Mouse (Mus musculus) liver, embryonic 16.5 days (tissue): ENCODE measurements around the gene Tldc2. TPM values are rescaled to one million over a fixed set of nuclear protein-coding genes. Genes with fewer than 3 reads are reported as not detected.

ENCODE experiments used
- ATAC-seq: fragments of 200-750 bp; cut with Nextera tagmentation; 2 replicates; pipeline ENCODE4 v1.8.0; 2017; ENCODE audit warnings: low read depth, mild to moderate bottlenecking, moderate number of reproducible peaks, moderate library complexity
- H3K27ac ChIP-seq: fragments of 300-500 bp; sonication (generic); 2 replicates; pipeline ENCODE4 v1.5.1; 2014; ENCODE audit warnings: mild to moderate bottlenecking, low read length
- H3K27me3 ChIP-seq: fragments of 300-500 bp; sonication (generic); 2 replicates; pipeline ENCODE4 v1.6.1; 2014; ENCODE audit warnings: low read depth, low read length, mixed read lengths; ENCODE audit not compliant: control insufficient read depth, insufficient read depth
- H3K36me3 ChIP-seq: fragments of 300-500 bp; sonication (generic); 2 replicates; pipeline ENCODE4 v1.6.1; 2014; ENCODE audit warnings: mild to moderate bottlenecking; ENCODE audit not compliant: control insufficient read depth, insufficient read depth
- H3K4me1 ChIP-seq: fragments of 300-500 bp; sonication (generic); 2 replicates; pipeline ENCODE4 v1.6.1; 2014; ENCODE audit warnings: low read depth, low read length, mixed read lengths; ENCODE audit not compliant: control insufficient read depth
- H3K4me2 ChIP-seq: fragments of 300-500 bp; sonication (generic); 2 replicates; pipeline ENCODE4 v1.6.1; 2014; ENCODE audit warnings: low read depth, low read length, mixed read lengths
- H3K4me3 ChIP-seq: fragments of 300-500 bp; sonication (generic); 2 replicates; pipeline ENCODE4 v1.5.1; 2014; ENCODE audit warnings: low read depth, mild to moderate bottlenecking, low read length
- H3K9ac ChIP-seq: fragments of 300-500 bp; sonication (generic); 2 replicates; pipeline ENCODE4 v1.6.1; 2014; ENCODE audit warnings: low read depth, low read length
- H3K9me3 ChIP-seq: fragments of 300-500 bp; sonication (generic); replicated peaks from 2 replicates; pipeline ENCODE4 v1.6.1; 2016; ENCODE audit warnings: low read length; ENCODE audit not compliant: control insufficient read depth
- WGBS: fragments of 180-500 bp; shearing (Covaris S2); extraction: QIAGEN DNeasy Blood & Tissue Kit; methylation state at CpG from one replicate; pipeline ENCODE4 v1.1.7; 2014; ENCODE audit not compliant: insufficient replicate concordance; 5-methylcytosine and 5-hydroxymethylcytosine counted together
- polyA plus RNA-seq: library from polyadenylated mRNA; unstranded; fragments of >200 nt; fragmentation: Nextera tagmentation; extraction: Ambion mirVana; gene quantifications from 2 replicates; pipeline ENCODE4 v1.2.1, GENCODE M21; 2015

Tldc2 gene
- polyA plus RNA-seq, 1 experiment from 2014 or later = not detected

DNA sequence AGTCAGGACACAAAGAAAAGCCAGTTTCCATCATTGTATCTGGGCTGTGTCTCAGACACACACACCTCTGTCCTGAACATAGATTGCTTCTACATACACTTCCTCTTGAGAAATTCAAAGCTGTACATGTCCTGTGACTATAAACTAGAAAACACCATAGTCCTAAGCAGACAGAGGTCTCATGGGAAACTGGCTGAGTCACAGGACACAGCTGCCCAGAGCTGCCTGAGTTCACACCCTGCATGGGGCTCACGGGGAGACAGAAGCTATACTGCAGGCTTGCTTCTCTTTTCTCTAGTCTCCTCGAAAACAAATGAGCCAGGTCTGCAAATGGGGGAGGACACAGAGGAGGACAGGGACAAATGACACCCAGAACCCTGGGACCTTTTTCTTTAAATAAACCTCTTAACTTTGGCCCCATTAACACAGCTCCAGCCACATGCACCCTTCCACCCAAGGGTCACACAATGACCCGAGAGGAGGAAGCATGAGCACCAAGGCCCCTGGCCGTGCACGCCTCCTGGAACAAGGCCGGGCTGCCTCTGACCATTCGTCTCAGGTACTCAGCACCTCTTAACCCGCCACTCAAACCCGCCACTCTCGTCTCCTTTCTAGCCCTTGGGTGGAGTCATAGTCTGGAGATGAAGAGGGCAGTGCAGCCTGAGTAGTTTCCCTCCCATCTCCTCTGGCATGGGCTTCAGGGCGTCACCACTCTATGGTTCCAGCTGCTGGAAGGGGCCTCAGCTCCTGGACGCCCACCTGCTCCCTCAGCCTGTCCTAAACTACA lies 12.9 kb downstream of the Tldc2 start:
- no peak for ATAC-seq
- Histone ChIP-seq H3K9ac (no peak overlapping the region), H3K27me3 (no peaks in the 10 kb centered on the region), H3K27ac (no peak overlapping the region), H3K4me3 (no peak overlapping the region), H3K9me3 (no peaks in the 10 kb centered on the region), H3K4me1 (no peaks in the 10 kb centered on the region), H3K36me3 (peaks cover 5% of the 10 kb centered on the region; the same call in 1 of the 2 replicates), H3K4me2 (no peak overlapping the region)
- WGBS = 71% methylated on average over 12 of the region's 12 CpGs

DNA sequence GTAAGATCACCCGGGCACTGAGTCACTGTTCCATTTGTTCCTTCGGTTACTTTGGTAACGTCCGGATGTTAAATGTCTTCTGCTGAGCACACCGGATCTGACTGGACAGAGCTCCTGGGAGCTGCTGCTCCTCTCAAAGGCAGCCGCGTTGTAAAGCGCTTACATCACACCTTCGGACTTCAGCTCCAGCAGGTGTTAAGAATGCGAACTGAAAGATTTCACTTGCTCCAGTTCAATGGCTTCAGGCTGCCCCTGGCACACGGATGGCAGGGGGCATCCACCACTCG lies 13.4 kb downstream of the Tldc2 start:
- H3K9me3 ChIP-seq = no peaks in the 10 kb centered on the region
- 86% methylated on average over 12 of the region's 12 CpGs for WGBS
- no peaks in the 10 kb centered on the region for H3K4me1 ChIP-seq
- no peaks in the 10 kb centered on the region for H3K27me3 ChIP-seq
- no peak overlapping the region for H3K9ac ChIP-seq
- no peak overlapping the region for H3K4me2 ChIP-seq
- no peak for ATAC-seq
- peaks cover 5% of the 10 kb centered on the region; the same call in 1 of the 2 replicates for H3K36me3 ChIP-seq
- no peak overlapping the region for H3K4me3 ChIP-seq
- H3K27ac ChIP-seq = no peak overlapping the region

DNA sequence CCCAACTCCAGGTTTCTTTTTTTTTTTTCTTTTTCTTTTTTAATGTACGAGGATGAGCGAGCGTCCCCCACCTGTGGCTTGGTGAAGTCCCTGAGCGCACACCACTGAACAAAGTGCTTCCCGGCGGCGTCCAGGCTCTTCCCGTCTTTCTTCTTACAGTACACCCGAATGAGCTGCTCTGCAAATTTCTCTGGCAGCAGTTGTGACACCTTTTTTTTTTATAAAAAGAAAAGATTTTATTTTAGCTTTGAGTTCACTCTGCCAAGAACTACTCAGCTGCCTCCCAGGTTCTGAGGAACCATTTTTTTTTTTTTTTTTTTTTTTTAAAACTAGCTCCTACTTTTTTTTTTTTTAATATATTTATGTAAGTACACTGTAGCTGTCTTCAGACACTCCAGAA lies 14.8 kb downstream of the Tldc2 start:
- no peak overlapping the region for H3K9ac ChIP-seq
- H3K27me3 ChIP-seq = no peaks in the 10 kb centered on the region
- ATAC-seq = no peak
- H3K4me2 ChIP-seq = no peak overlapping the region
- no peaks in the 10 kb centered on the region for H3K4me1 ChIP-seq
- WGBS = 87% methylated on average over 9 of the region's 9 CpGs
- no peak overlapping the region for H3K4me3 ChIP-seq
- peaks cover 5% of the 10 kb centered on the region; the same call in 1 of the 2 replicates for H3K36me3 ChIP-seq
- H3K27ac ChIP-seq = no peak overlapping the region
- H3K9me3 ChIP-seq = no peaks in the 10 kb centered on the region

DNA sequence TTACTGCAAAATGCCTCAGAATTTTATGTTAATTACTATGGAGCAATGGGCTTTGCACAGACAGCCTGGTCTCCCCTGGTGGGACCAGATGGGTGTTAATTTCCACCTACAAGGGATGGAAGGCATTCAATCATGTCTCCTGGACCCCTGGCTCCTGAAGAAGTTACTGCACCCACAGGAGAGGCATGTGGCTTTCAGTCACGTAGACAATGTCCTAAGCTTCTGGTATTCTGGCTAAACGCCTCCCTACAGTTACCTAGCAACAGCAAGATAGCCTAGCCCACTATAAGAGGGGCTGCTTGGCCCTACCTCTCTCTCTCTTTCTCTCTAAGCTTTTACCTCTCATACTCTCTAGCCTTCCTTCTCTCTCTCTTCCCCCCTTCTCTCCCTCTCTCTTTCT lies 15.4 kb downstream of the Tldc2 start:
- no peaks in the 10 kb centered on the region for H3K9me3 ChIP-seq
- WGBS = 69% methylated on average over 2 of the region's 2 CpGs
- H3K27ac ChIP-seq = no peak overlapping the region
- no peaks in the 10 kb centered on the region for H3K27me3 ChIP-seq
- no peak overlapping the region for H3K4me2 ChIP-seq
- no peak for ATAC-seq
- H3K36me3 ChIP-seq = peaks cover 5% of the 10 kb centered on the region; the same call in 1 of the 2 replicates
- H3K4me3 ChIP-seq = no peak overlapping the region
- no peaks in the 10 kb centered on the region for H3K4me1 ChIP-seq
- H3K9ac ChIP-seq = no peak overlapping the region

DNA sequence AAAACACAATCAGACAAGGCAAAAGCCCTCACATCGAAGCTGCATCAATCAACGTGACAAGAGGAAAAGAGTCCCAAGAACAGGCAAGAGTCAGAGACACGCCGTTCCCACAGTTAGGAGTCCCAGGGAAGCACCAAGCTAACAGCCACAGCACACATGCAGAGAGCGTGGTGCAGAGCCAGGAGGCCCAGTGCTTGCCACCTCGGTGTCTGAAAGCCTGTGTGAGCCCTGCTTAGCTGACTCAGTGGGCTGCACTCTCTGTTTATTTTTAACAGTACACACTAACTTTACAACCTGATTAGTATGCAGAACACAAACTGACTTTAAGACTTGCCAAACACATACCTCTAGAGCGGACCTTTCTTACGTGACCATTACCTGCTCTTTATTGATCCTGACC lies 17.6 kb downstream of the Tldc2 start:
- no peaks in the 10 kb centered on the region for H3K27me3 ChIP-seq
- ATAC-seq = no peak
- 76% methylated on average over 8 of the region's 8 CpGs for WGBS
- no peaks in the 10 kb centered on the region for H3K4me1 ChIP-seq
- no peak overlapping the region for H3K4me2 ChIP-seq
- no peaks in the 10 kb centered on the region for H3K9me3 ChIP-seq
- no peak overlapping the region for H3K27ac ChIP-seq
- peaks cover 11% of the 10 kb centered on the region; the same call in 1 of the 2 replicates for H3K36me3 ChIP-seq
- no peak overlapping the region for H3K9ac ChIP-seq
- no peak overlapping the region for H3K4me3 ChIP-seq

DNA sequence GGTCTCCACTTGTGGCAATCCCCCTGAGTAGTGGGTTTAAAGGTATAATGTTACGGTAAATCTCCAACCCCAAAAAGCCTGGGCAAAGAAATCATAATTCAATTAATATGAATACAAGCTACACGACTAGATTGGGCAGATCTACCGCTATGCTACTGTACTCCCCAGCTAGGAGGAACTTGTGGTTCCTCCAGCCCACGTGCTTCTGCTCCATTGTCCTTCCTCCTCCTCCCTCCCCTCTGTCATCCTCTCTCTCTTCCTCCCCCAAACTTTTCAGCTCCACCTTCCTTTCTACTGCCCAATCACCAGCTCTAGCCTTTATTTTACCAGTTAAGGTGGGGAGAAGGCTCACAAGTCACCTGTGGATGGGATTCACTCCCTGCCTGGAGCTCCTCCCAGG lies 21.4 kb downstream of the Tldc2 start:
- H3K4me2 ChIP-seq = no peak overlapping the region
- H3K4me1 ChIP-seq = no peaks in the 10 kb centered on the region
- H3K36me3 ChIP-seq = peaks cover 6% of the 10 kb centered on the region; the same call in 1 of the 2 replicates
- H3K4me3 ChIP-seq = no peak overlapping the region
- no peak overlapping the region for H3K9ac ChIP-seq
- no peaks in the 10 kb centered on the region for H3K27me3 ChIP-seq
- no peak overlapping the region for H3K27ac ChIP-seq
- H3K9me3 ChIP-seq = no peaks in the 10 kb centered on the region
- WGBS = 51% methylated on average over 4 of the region's 4 CpGs
- no peak for ATAC-seq

DNA sequence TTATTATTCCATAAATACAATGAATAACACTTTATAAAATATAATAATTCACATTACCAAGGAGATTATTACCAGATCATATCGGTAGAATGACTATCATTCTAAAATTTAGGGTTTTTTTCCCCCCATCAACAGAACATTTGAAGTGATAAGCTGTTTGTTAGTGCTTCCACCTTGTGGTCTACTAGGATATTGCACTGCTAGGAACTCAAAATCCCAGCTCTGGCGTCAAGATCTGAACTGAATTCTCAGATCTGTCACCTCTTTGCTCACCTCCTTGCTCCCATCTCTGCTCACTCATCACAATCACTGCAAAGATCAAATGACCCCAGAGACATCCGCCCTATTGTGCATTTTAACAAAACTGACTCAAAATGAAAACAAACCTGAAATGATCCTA lies 30.1 kb downstream of the Tldc2 start:
- Histone ChIP-seq H3K4me1 (no peaks in the 10 kb centered on the region; the same call in 1 of the 2 replicates), H3K4me2 (no peak overlapping the region), H3K9ac (no peak overlapping the region), H3K4me3 (no peak overlapping the region), H3K36me3 (no peaks in the 10 kb centered on the region; the same call in 1 of the 2 replicates), H3K27ac (no peak overlapping the region), H3K9me3 (no peaks in the 10 kb centered on the region), H3K27me3 (no peaks in the 10 kb centered on the region)
- ATAC-seq = no peak
- 23% methylated on average over 3 of the region's 3 CpGs for whole genome bisulfite sequencing

DNA sequence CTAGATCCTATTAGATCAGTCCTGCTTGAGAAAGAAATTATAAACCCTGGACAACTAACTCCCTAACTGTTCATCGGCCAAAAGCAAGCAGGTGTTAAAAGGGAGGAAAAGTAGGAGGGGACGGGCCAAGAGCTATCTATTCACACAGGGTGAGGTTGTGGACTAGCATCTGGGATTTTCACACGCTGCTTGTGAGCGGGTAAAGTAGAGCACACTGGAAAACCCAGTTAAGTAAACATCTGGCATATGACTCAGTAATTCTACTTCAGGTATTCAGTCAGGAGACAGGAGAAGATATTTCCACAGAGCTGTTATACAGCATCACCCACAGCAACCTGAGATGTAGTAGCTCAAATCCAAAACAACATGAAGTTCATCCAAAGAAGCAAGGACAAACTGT lies 31.7 kb downstream of the Tldc2 start:
- Histone ChIP-seq H3K36me3 (no peaks in the 10 kb centered on the region; the same call in 1 of the 2 replicates), H3K4me2 (no peak overlapping the region), H3K27ac (no peak overlapping the region), H3K4me1 (no peaks in the 10 kb centered on the region; the same call in 1 of the 2 replicates), H3K9ac (no peak overlapping the region), H3K9me3 (no peaks in the 10 kb centered on the region), H3K4me3 (no peak overlapping the region), H3K27me3 (no peaks in the 10 kb centered on the region)
- 76% methylated on average over 4 of the region's 4 CpGs for WGBS
- no peak for ATAC-seq

DNA sequence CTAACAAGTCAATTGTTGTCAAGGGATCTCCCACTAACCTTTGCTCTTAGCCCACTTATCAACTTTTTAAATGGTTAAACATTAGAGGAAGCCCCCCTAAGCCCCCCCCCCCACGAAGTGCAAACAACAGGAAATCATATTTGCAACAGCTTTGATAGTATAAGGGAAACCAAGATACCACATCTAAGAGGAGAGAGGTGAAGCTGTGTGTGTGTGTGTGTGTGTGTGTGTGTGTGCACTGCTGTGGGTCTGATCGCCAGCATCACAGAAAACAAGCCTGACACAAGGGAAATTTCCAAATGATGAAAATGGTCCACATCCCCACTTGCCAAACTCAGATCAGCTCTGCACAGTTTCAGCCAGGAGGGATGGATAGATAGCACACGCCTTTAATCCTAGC lies 32.2 kb downstream of the Tldc2 start:
- Histone ChIP-seq H3K4me1 (no peaks in the 10 kb centered on the region; the same call in 1 of the 2 replicates), H3K27me3 (no peaks in the 10 kb centered on the region)

More for the DNA sequence above, 32.2 kb downstream of the Tldc2 start:
- Histone ChIP-seq H3K4me2 (no peak overlapping the region), H3K9ac (no peak overlapping the region), H3K36me3 (no peaks in the 10 kb centered on the region; the same call in 1 of the 2 replicates), H3K27ac (no peak overlapping the region), H3K9me3 (no peaks in the 10 kb centered on the region), H3K4me3 (no peak overlapping the region)
- WGBS = 40% methylated on average over 3 of the region's 3 CpGs
- ATAC-seq = no peak
